In genomic region chr11:30230330-30230771, GRCm38 (mm10) we compare ENCODE assay signal across 10 mouse cellular contexts. TPM values are rescaled to one million over a fixed set of nuclear protein-coding genes. Genes with fewer than 3 reads are reported as not detected.
DNase-seq lines count a peak whose midpoint lies in the region; ATAC-seq lines count a peak whose summit lies in the region.
"Had no signal": no experiment of that assay in that cellular context is flagged by ENCODE, and none has a peak within 500 bp of the region (broad histone marks: within the 10 kb centered on the region; RNA-seq: fewer than 3 reads in every experiment).

No protein-coding gene starts in this region.

- H3K9ac ChIP-seq in hindbrain, embryonic 16.5 days (ENCODE audit: low read depth, low read length) = no peak overlapping the region
- no peak overlapping the region for H3K9ac ChIP-seq in intestine, embryonic 16.5 days (ENCODE audit: low read depth, low read length)
- H3K9ac ChIP-seq in liver, embryonic 15.5 days = no peak overlapping the region

- H3K4me3 ChIP-seq in hindbrain, embryonic 16.5 days (ENCODE audit: low read length) = no peak overlapping the region
- H3K4me3 ChIP-seq in hindbrain, embryonic 10.5 days = no peak overlapping the region
- H3K4me3 ChIP-seq in brown adipose tissue, adult 24 weeks (ENCODE audit: insufficient read depth, low read depth, low read length) = no peak overlapping the region
- H3K4me3 ChIP-seq in intestine, embryonic 16.5 days (ENCODE audit: low read length) = no peak overlapping the region
- H3K4me3 ChIP-seq in liver, embryonic 15.5 days (replicated peaks) = no peak overlapping the region
- H3K4me3 ChIP-seq: forebrain, embryonic 10.5 days had no signal

- no peak for DNase-seq in hindbrain, embryonic 10.5 days (ENCODE audit: low spot score)
- no peak for DNase-seq in right cerebral cortex, postnatal 10 days (ENCODE audit: low spot score in 2 of 2)
- DNase-seq in urinary bladder, postnatal 4 days (ENCODE audit: low spot score in 2 of 2) = no peak
- no peak for DNase-seq in layer of hippocampus, adult 18-20 months (ENCODE audit: low spot score in 2 of 2)
- DNase-seq: lung, postnatal 4 days had no signal

- H3K36me3 ChIP-seq in hindbrain, embryonic 16.5 days (ENCODE audit: control insufficient read depth, insufficient read depth, low read length) = no peaks in the 10 kb centered on the region
- H3K36me3 ChIP-seq in hindbrain, embryonic 10.5 days = peaks cover 1% of the 10 kb centered on the region; the same call in 1 of the 2 replicates
- H3K36me3 ChIP-seq in intestine, embryonic 16.5 days (ENCODE audit: control insufficient read depth, insufficient read depth, low read length) = no peaks in the 10 kb centered on the region
- no peaks in the 10 kb centered on the region for H3K36me3 ChIP-seq in liver, embryonic 15.5 days (replicated peaks)
- H3K36me3 ChIP-seq: forebrain, embryonic 10.5 days had no signal

- WGBS in hindbrain, embryonic 16.5 days = 76% methylated on average over 4 of the region's 4 CpGs
- 92% methylated on average over 4 of the region's 4 CpGs for WGBS in hindbrain, embryonic 10.5 days
- WGBS in intestine, embryonic 16.5 days = 48% methylated on average over 4 of the region's 4 CpGs
- WGBS in liver, embryonic 15.5 days (ENCODE audit: insufficient replicate concordance) = 65% methylated on average over 4 of the region's 4 CpGs

- H3K4me2 ChIP-seq in hindbrain, embryonic 16.5 days (ENCODE audit: low read length) = no peak overlapping the region
- H3K4me2 ChIP-seq in intestine, embryonic 16.5 days (ENCODE audit: low read depth, low read length) = no peak overlapping the region
- H3K4me2 ChIP-seq in liver, embryonic 15.5 days = no peak overlapping the region

- peaks cover 12% of the 10 kb centered on the region for H3K4me1 ChIP-seq in hindbrain, embryonic 16.5 days (ENCODE audit: control insufficient read depth, insufficient read depth, low read depth, low read length)
- no peaks in the 10 kb centered on the region for H3K4me1 ChIP-seq in hindbrain, embryonic 10.5 days (replicated peaks)
- peaks cover 46% of the 10 kb centered on the region for H3K4me1 ChIP-seq in brown adipose tissue, adult 24 weeks (ENCODE audit: control insufficient read depth, insufficient read depth, insufficient read length, low read length)
- peaks cover 22% of the 10 kb centered on the region for H3K4me1 ChIP-seq in intestine, embryonic 16.5 days (ENCODE audit: control insufficient read depth, insufficient read depth, low read length)
- H3K4me1 ChIP-seq in liver, embryonic 15.5 days (replicated peaks) = peaks cover 9% of the 10 kb centered on the region
- H3K4me1 ChIP-seq: forebrain, embryonic 10.5 days had no signal

- no peaks in the 10 kb centered on the region for H3K27me3 ChIP-seq in hindbrain, embryonic 16.5 days (replicated peaks; ENCODE audit: control insufficient read depth, insufficient read depth, low read length)
- no peaks in the 10 kb centered on the region for H3K27me3 ChIP-seq in hindbrain, embryonic 10.5 days (ENCODE audit: insufficient read depth, poor library complexity, severe bottlenecking)
- H3K27me3 ChIP-seq in intestine, embryonic 16.5 days (replicated peaks; ENCODE audit: control insufficient read depth, insufficient read depth, low read length) = no peaks in the 10 kb centered on the region
- H3K27me3 ChIP-seq in liver, embryonic 15.5 days = no peaks in the 10 kb centered on the region

- peak; percentile 31; the same call in 1 of the 2 replicates for ATAC-seq in hindbrain, embryonic 16.5 days
- peak; percentile 91 for ATAC-seq in intestine, embryonic 16.5 days
- peak; percentile 47; the same call in 1 of the 2 replicates for ATAC-seq in liver, embryonic 15.5 days (ENCODE audit: insufficient read depth)

- no peak overlapping the region for H3K27ac ChIP-seq in hindbrain, embryonic 16.5 days (ENCODE audit: low read depth, low read length)
- H3K27ac ChIP-seq in hindbrain, embryonic 10.5 days = no peak overlapping the region
- peak overlapping the region; percentile 72 for H3K27ac ChIP-seq in brown adipose tissue, adult 24 weeks (replicated peaks; ENCODE audit: low read depth, low read length)
- peak overlapping the region; percentile 55; the same call in 1 of the 2 replicates for H3K27ac ChIP-seq in intestine, embryonic 16.5 days (ENCODE audit: low read length)
- 0 out of 2 replicates have a peak overlapping the region, but pooled peaks have one; percentile 24 for H3K27ac ChIP-seq in liver, embryonic 15.5 days (replicated peaks)
- H3K27ac ChIP-seq: forebrain, embryonic 10.5 days had no signal

- H3K9me3 ChIP-seq in hindbrain, embryonic 16.5 days (ENCODE audit: control insufficient read depth, low read length) = no peaks in the 10 kb centered on the region
- H3K9me3 ChIP-seq in hindbrain, embryonic 10.5 days = no peaks in the 10 kb centered on the region
- no peaks in the 10 kb centered on the region for H3K9me3 ChIP-seq in intestine, embryonic 16.5 days (ENCODE audit: control insufficient read depth, low read length)
- H3K9me3 ChIP-seq in liver, embryonic 15.5 days (replicated peaks) = no peaks in the 10 kb centered on the region
- H3K9me3 ChIP-seq: forebrain, embryonic 10.5 days had no signal

RNA-seq across cellular contexts. Expression of gene Sptbn1, which starts 37.6 kb away (rescaled TPM):
- polyA plus RNA-seq in hindbrain, embryonic 16.5 days (2015; fragmentation: Nextera tagmentation; extraction: Ambion mirVana) = 182 and 196 TPM in 2 replicates
- 60.1 and 68.8 TPM in 2 replicates for polyA plus RNA-seq in hindbrain, embryonic 10.5 days (2016; fragmentation: Nextera tagmentation; extraction: Ambion mirVana)
- polyA plus RNA-seq in brown adipose tissue, adult 24 weeks (2012; ENCODE audit: insufficient read depth, insufficient read length, missing spikeins) = 199 and 225 TPM in 2 replicates
- polyA plus RNA-seq in intestine, embryonic 16.5 days (2015; fragmentation: Nextera tagmentation; extraction: Ambion mirVana) = 98.1 and 110 TPM in 2 replicates
- 16.9 and 17.1 TPM in 2 replicates for polyA plus RNA-seq in liver, embryonic 15.5 days (2015; fragmentation: Nextera tagmentation; extraction: Ambion mirVana)
- 100 to 1,000 TPM; 537 TPM for total RNA-seq in layer of hippocampus, adult 18-20 months (2021)

Comparison
In these comparisons a context has a peak if more than half of its experiments do, and no peak if none do; other contexts are left out.
1. ATAC-seq: peak in every context shown above with its lines; median percentile 91 in intestine, embryonic 16.5 days; 47 in liver, embryonic 15.5 days; 31 in hindbrain, embryonic 16.5 days.
2. H3K27ac ChIP-seq: peak in brown adipose tissue, adult 24 weeks (single experiment), intestine, embryonic 16.5 days (single experiment) and liver, embryonic 15.5 days (single experiment); none in hindbrain, embryonic 16.5 days (single experiment) and hindbrain, embryonic 10.5 days (single experiment).